Mouse (Mus musculus): ENCODE data around the gene Snrpa. TPM values are rescaled to one million over a fixed set of nuclear protein-coding genes. Genes with fewer than 3 reads are reported as not detected.

Snrpa gene
- polyA plus RNA-seq, 1 experiment from 2014 or later = 204 TPM

DNA sequence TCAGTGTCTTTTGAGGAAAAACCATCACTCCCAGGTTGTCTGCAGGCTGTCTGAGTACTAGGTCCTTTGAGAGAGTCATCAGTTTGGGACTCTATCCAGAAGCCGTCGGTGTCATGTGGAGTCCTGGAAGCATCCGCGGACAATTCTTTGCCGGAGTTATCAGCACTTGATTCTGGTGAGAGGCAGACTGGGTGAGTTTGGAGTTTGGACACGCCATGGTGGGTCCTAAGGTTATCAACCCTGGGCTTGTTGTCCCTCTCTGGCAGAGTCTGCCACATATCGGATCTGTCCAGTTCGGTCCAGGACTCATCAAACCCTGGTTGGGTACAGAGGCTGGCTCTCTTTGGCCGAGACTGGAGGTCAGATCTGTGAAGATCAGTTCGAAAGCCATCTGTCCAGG, 31.6 kb upstream of the Snrpa start:
- Histone ChIP-seq H3K36me3 (replicated peaks) (no peaks in the 10 kb centered on the region), H3K4me1 (peaks cover 51% of the 10 kb centered on the region), H3K27me3 (replicated peaks) (no peaks in the 10 kb centered on the region), H3K27ac (peak overlapping the region; percentile 90), H3K9ac (peak overlapping the region; percentile 88), H3K4me3 (peak overlapping the region; percentile 87), H3K9me3 (no peaks in the 10 kb centered on the region), H3K4me2 (peak overlapping the region; percentile 86)
- 2% methylated on average over 10 of the region's 10 CpGs for WGBS
- ATAC-seq (replicated peaks) = peak; percentile 6

DNA sequence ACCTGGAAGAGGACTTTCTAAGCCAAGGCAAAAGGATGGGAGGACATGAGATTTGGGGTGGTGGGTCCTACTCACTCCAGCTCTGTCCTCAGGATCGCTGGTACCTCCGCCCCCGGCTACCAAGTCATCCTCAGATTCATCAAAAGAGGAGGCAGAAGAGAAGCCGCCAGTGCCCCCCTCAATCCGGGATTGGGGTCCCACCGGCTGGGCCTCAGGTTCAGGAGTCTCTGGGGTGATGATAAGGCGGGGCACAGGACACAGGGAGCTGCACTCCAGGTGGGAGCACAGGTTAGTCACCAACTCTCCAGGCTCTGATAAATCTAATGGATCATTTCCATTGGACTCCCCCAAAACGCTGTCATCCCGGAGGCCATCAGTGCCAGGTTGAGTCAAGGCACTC, 31.2 kb upstream of the Snrpa start:
- no peak for ATAC-seq (replicated peaks)
- no peaks in the 10 kb centered on the region for H3K36me3 ChIP-seq (replicated peaks)
- H3K4me3 ChIP-seq = peak overlapping the region; percentile 87
- WGBS = 30% methylated on average over 9 of the region's 9 CpGs
- H3K9ac ChIP-seq = peak overlapping the region; percentile 88
- no peaks in the 10 kb centered on the region for H3K27me3 ChIP-seq (replicated peaks)
- no peak overlapping the region for H3K27ac ChIP-seq
- peak overlapping the region; percentile 86 for H3K4me2 ChIP-seq
- no peaks in the 10 kb centered on the region for H3K9me3 ChIP-seq
- H3K4me1 ChIP-seq = peaks cover 51% of the 10 kb centered on the region

DNA sequence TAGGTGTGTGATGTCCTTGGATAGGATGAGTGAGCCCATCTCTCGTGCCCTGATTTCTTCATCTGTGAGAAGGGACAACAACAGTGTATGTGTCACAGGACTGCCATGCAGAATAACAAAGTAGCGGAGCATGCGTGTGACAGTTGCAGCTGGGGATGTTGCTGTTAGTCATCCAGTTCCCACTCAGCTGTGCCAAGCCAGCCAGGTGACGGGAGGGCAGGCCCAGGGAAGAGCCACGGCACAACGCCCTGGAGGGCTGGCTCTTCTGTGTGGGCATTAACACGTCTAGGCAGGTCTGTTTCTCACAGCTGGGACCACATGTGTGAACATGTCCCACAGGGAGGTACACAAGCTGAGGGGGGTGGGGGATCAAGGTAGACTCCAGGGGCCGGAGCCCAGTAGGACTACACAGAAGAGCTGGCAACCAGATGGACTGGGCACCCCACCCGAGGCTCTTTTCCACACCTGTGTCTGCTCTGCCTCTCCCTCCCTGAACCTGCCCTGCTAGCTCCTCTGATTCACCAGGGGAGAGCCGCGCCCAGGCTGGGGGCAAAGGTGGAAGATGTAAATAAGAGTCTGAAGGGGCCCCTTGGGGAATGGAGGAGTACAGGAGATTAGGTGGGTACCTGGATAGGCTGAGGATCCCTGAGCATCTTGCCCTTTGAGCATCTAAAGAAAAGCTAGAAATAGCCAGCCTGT, 29.0 kb upstream of the Snrpa start:
- Histone ChIP-seq H3K9me3 (no peaks in the 10 kb centered on the region), H3K4me3 (peak overlapping the region; percentile 12), H3K27ac (no peak overlapping the region), H3K4me1 (peaks cover 51% of the 10 kb centered on the region), H3K4me2 (peak overlapping the region; percentile 86), H3K27me3 (replicated peaks) (no peaks in the 10 kb centered on the region), H3K36me3 (replicated peaks) (no peaks in the 10 kb centered on the region), H3K9ac (peak overlapping the region; percentile 88)
- ATAC-seq (replicated peaks) = no peak
- 75% methylated on average over 11 of the region's 11 CpGs for WGBS

DNA sequence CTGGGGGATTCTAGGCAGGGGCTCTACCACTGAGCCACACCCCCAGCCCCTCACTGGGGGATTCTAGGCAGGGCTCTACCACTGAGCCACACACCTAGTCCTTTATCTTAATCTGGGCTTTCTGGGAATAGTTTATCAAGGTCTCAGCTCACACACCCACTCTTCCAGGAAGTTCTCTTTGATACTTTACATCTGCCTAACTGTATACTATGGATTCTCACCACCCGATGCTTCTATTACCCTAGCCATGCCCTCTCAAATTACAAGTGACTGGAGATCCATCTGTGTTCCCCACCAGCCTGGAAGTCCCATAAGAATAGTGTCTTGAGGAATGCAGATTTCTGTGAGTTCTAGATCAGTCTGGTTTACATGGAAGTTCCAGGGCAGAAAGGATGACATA, 26.5 kb upstream of the Snrpa start:
- Histone ChIP-seq H3K36me3 (replicated peaks) (0 out of 2 replicates have a peak, but pooled peaks cover 5% of the 10 kb centered on the region), H3K9ac (no peak overlapping the region), H3K9me3 (no peaks in the 10 kb centered on the region), H3K4me3 (no peak overlapping the region), H3K27me3 (replicated peaks) (no peaks in the 10 kb centered on the region), H3K27ac (no peak overlapping the region), H3K4me2 (no peak overlapping the region), H3K4me1 (peaks cover 43% of the 10 kb centered on the region)
- no peak for ATAC-seq (replicated peaks)
- 95% methylated on average over 1 of the region's 1 CpGs for WGBS

DNA sequence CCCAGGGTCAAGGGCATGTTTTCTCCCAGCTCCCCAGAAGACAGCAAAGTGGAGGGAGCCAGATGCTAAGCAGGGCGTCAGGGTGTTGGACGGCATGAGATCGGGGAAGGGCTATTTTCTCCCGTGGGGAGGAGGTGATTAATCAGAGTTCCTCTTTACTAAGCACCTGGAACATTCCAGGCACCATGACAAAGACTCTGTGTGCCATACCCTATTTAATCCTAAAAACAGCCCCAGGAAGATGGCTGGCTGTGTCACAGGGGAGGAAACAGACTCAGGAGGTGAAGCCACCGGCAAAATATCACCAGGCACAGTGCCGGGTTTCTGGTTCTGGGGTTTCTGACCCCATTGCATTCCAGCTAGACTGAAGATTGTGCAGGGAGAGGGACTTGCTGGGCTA, 25.9 kb upstream of the Snrpa start:
- Histone ChIP-seq H3K4me2 (no peak overlapping the region), H3K27ac (no peak overlapping the region), H3K4me3 (no peak overlapping the region), H3K36me3 (replicated peaks) (peaks cover 7% of the 10 kb centered on the region; the same call in 1 of the 2 replicates), H3K9ac (no peak overlapping the region), H3K9me3 (no peaks in the 10 kb centered on the region), H3K27me3 (replicated peaks) (no peaks in the 10 kb centered on the region), H3K4me1 (peaks cover 37% of the 10 kb centered on the region)
- WGBS = 88% methylated on average over 6 of the region's 6 CpGs
- ATAC-seq (replicated peaks) = no peak

DNA sequence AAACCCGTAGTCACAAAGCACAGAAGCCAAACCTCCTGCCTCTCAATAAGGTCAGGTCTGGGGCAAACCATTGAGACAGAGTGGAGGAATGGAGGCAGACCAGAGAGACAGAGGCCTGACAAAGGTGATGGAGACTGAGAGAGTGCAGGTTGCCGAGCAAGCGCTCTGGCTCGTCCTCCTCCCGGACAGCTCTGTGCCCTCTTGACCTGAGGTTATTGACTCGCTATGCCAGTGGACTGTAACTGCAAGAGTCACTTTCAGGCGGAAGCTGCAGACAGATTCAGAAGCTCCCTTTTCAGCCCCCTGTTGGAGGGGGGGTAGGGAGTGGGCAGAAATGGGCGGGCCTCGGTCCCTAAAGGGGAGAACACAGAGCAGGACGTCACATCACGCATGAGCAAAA, 23.9 kb upstream of the Snrpa start:
- peaks cover 17% of the 10 kb centered on the region for H3K4me1 ChIP-seq
- peaks cover 20% of the 10 kb centered on the region; the same call in 1 of the 2 replicates for H3K36me3 ChIP-seq (replicated peaks)
- ATAC-seq (replicated peaks) = no peak
- no peak overlapping the region for H3K9ac ChIP-seq
- H3K27ac ChIP-seq = no peak overlapping the region
- 82% methylated on average over 11 of the region's 11 CpGs for WGBS
- H3K27me3 ChIP-seq (replicated peaks) = no peaks in the 10 kb centered on the region
- no peak overlapping the region for H3K4me3 ChIP-seq
- H3K4me2 ChIP-seq = no peak overlapping the region
- H3K9me3 ChIP-seq = no peaks in the 10 kb centered on the region

DNA sequence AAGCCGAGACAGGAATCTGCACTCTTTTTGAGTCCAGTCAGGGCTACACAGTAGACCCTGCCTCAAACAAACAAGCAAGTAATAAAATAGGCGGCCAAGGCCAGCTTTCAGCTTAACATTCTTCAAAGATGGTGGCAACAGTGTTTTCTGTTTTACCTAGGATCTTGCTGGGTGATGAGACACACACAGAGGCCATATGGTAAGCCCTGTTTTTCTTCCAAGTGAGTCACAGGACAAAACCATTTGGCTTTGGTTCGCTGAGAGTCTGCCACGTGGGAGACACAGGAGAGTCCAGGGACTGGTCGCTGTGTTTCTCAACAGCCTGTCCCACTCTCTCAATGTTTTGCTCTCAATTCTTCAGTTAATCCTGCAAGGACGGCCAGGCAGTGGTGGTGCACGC, 22.5 kb upstream of the Snrpa start:
- H3K27ac ChIP-seq = no peak overlapping the region
- H3K27me3 ChIP-seq (replicated peaks) = no peaks in the 10 kb centered on the region
- no peak overlapping the region for H3K4me3 ChIP-seq
- H3K4me2 ChIP-seq = no peak overlapping the region
- WGBS = 89% methylated on average over 7 of the region's 7 CpGs
- no peak overlapping the region for H3K9ac ChIP-seq
- ATAC-seq (replicated peaks) = no peak
- peaks cover 29% of the 10 kb centered on the region; the same call in 1 of the 2 replicates for H3K36me3 ChIP-seq (replicated peaks)
- H3K9me3 ChIP-seq = no peaks in the 10 kb centered on the region
- peaks cover 4% of the 10 kb centered on the region for H3K4me1 ChIP-seq

DNA sequence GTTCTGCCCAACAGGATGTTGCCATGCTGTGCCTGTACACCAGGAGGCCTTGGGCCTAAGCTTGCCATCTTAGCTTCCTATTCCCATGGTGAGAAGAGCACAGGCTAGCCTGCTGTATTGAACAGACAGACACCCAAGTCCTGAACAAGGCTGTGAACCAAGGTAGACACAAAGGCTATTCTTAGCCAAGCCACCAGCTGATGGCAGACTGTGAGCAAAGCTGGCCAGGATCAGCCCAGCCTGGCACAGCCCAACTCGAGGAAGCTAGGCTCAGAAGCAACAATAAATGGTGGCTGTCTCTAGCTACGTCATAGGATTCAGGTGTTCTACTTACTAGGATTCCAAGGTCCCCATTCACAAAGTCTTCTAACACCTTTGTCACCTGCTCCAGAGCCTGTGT, 16.6 kb upstream of the Snrpa start:
- peaks cover 61% of the 10 kb centered on the region for H3K36me3 ChIP-seq (replicated peaks)

DNA sequence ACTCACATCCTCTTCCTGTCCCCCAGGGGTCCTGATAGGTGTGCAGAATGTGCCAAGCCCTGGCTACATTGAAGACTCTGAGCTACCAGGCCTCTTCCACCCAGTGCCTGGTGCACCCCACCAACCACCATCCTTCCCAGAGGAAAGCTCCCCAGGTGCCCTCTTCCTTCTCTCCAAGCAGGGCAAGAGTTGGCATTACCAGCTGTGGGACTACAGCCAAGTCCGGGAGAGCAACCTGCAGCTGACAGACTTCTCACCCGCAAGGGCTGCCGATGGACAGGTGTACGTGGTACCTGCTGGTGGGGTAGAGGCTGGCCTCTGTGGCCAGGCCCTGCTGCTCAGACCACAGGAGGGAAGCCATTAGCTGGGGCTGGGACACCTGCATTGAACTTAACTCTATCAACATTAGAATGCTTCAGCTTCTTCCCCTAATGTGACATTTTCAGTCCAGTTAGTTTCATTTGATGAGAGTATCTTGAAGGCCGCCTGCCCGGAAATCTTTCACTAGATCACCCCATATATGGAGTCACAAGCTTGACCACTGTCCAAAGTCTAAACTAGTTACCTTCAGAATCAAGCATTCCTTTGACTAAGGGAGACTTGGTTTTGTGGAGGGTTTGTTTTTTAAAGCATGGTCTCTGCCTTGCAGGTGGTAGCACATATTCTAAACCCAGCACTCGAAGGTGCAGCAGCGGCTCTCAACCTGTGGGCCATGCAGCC, 7.8 kb upstream of the Snrpa start:
- H3K9me3 ChIP-seq = no peaks in the 10 kb centered on the region
- no peak overlapping the region for H3K4me3 ChIP-seq
- H3K9ac ChIP-seq = no peak overlapping the region
- H3K36me3 ChIP-seq (replicated peaks) = peaks cover 18% of the 10 kb centered on the region
- no peak overlapping the region for H3K4me2 ChIP-seq
- no peaks in the 10 kb centered on the region for H3K4me1 ChIP-seq
- H3K27ac ChIP-seq = no peak overlapping the region
- ATAC-seq (replicated peaks) = no peak
- 97% methylated on average over 8 of the region's 8 CpGs for WGBS
- no peaks in the 10 kb centered on the region for H3K27me3 ChIP-seq (replicated peaks)

More for the DNA sequence above, 16.6 kb upstream of the Snrpa start:
- WGBS = 92% methylated on average over 2 of the region's 2 CpGs
- H3K4me3 ChIP-seq = no peak overlapping the region
- no peak overlapping the region for H3K9ac ChIP-seq
- H3K4me1 ChIP-seq = no peaks in the 10 kb centered on the region
- no peaks in the 10 kb centered on the region for H3K27me3 ChIP-seq (replicated peaks)
- no peak overlapping the region for H3K27ac ChIP-seq
- no peaks in the 10 kb centered on the region for H3K9me3 ChIP-seq
- no peak overlapping the region for H3K4me2 ChIP-seq
- ATAC-seq (replicated peaks) = no peak

DNA sequence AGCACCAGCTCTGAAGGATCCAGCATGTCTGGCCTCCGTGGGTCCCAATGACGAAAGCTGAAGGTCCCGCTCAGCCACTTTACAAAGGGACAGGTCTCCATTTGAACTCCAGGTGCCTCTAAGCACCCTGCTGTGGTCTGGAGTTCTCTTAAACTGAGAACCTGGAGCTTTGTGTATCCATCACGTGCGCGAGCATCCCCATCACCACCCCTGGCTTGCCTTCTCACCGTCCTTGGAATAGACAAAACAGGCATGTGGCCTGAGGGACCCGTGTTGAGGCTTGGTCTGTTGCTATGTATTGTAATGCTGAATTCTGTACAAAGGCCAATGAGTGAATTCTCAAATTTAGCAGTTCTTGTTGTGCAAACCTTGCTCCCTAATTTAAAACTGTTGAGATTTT, 2.7 kb upstream of the Snrpa start:
- H3K4me2 ChIP-seq = no peak overlapping the region
- ATAC-seq (replicated peaks) = no peak
- 95% methylated on average over 8 of the region's 8 CpGs for whole genome bisulfite sequencing
- H3K27ac ChIP-seq = no peak overlapping the region
- no peaks in the 10 kb centered on the region for H3K9me3 ChIP-seq
- no peaks in the 10 kb centered on the region; the same call in 1 of the 2 replicates for H3K36me3 ChIP-seq (replicated peaks)
- no peak overlapping the region for H3K9ac ChIP-seq
- no peaks in the 10 kb centered on the region for H3K27me3 ChIP-seq (replicated peaks)
- H3K4me1 ChIP-seq = peaks cover 18% of the 10 kb centered on the region
- H3K4me3 ChIP-seq = no peak overlapping the region

DNA sequence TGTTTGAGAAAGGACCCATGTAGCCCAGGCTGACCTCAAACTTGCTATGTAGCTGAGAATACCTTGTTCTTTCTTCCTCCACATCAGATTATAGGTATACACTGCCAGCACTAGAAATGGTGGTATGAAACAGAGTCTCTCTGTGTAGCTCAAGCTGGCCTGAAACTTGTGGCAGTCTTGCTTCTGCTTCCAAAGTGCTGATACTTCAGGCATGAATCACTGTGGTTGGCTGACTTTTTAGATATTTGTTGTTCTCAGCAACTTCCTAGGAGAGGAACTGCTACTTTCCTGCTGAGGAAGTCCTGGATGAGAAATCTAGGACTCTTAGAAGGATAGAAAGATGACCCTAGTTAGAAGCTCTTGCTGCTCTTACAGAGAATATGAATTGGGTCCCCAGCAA, 2.3 kb upstream of the Snrpa start:
- H3K36me3 ChIP-seq (replicated peaks) = no peaks in the 10 kb centered on the region; the same call in 1 of the 2 replicates
- no peaks in the 10 kb centered on the region for H3K9me3 ChIP-seq
- no peak overlapping the region for H3K9ac ChIP-seq
- H3K4me1 ChIP-seq = peaks cover 22% of the 10 kb centered on the region
- H3K27me3 ChIP-seq (replicated peaks) = no peaks in the 10 kb centered on the region
- H3K4me2 ChIP-seq = no peak overlapping the region
- no peak for ATAC-seq (replicated peaks)
- H3K27ac ChIP-seq = no peak overlapping the region
- H3K4me3 ChIP-seq = no peak overlapping the region

DNA sequence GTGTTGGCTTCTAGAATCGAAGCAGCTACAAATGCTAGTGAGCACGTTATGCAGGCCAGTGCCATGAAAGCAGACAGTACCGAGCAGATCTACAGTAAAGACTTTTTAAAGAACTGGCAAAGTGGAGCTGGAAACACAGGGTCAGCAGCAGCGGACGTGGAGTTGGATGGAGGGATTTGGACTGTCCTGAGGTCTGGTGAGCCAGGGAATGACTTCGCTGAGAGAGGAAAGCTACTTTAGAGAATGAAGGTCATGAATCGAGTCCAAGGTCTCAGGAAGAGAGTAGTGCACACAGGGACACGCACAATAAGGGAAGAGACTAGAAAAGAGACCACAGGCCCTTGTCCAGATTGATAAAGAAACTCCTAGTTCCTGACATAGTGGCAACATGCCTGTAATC, 1.6 kb upstream of the Snrpa start:
- Histone ChIP-seq H3K9me3 (no peaks in the 10 kb centered on the region), H3K36me3 (replicated peaks) (peaks cover 4% of the 10 kb centered on the region), H3K4me2 (no peak overlapping the region), H3K4me1 (peaks cover 29% of the 10 kb centered on the region), H3K27me3 (replicated peaks) (no peaks in the 10 kb centered on the region), H3K4me3 (no peak overlapping the region), H3K9ac (no peak overlapping the region), H3K27ac (no peak overlapping the region)
- WGBS = 96% methylated on average over 8 of the region's 8 CpGs
- no peak for ATAC-seq (replicated peaks)

DNA sequence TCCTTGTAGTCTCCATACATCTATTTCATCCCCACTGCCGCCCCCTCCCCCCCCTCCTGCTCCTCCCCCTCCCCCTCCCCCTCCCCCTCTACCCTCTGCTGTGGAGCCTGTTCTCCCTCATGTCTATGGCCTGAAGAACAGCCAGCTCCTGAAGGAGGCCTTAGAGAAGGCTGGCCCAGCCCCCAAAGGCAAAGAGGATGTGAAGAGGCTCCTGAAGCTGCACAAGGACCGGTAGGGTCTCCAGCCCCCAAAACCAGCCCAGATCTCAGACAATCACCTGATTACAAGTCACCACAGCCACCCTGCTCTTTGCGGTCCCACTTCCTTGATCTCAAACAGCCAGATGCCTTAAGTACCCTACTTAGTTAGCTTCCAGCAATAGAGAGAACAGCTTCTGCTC, 1.1 kb upstream of the Snrpa start:
- Histone ChIP-seq H3K9ac (no peak overlapping the region), H3K4me3 (no peak overlapping the region), H3K36me3 (replicated peaks) (peaks cover 9% of the 10 kb centered on the region), H3K27me3 (replicated peaks) (no peaks in the 10 kb centered on the region), H3K9me3 (no peaks in the 10 kb centered on the region), H3K4me2 (no peak overlapping the region), H3K4me1 (peaks cover 34% of the 10 kb centered on the region), H3K27ac (no peak overlapping the region)
- 84% methylated on average over 3 of the region's 3 CpGs for WGBS
- ATAC-seq (replicated peaks) = no peak
